Mouse (Mus musculus) liver, embryonic 12.5 days (tissue): ENCODE measurements around the gene Basp1. TPM values are rescaled to one million over a fixed set of nuclear protein-coding genes. Genes with fewer than 3 reads are reported as not detected.

Experiments used
- ATAC-seq: fragments of 200-750 bp; cut with Nextera tagmentation; 2 replicates; pipeline ENCODE4 v1.8.0; 2017; ENCODE audit warnings: moderate number of reproducible peaks, mild to moderate bottlenecking, moderate library complexity
- H3K27ac ChIP-seq: fragments of 300-500 bp; sonication (generic); 2 replicates; pipeline ENCODE4 v1.5.1; 2016; ENCODE audit warnings: mild to moderate bottlenecking
- H3K27me3 ChIP-seq: fragments of 300-500 bp; sonication (generic); replicated peaks from 2 replicates; pipeline ENCODE4 v1.6.1; 2016; ENCODE audit warnings: mild to moderate bottlenecking, moderate library complexity
- H3K36me3 ChIP-seq: fragments of 300-500 bp; sonication (generic); 2 replicates; pipeline ENCODE4 v1.6.1; 2016; ENCODE audit warnings: mild to moderate bottlenecking, moderate library complexity
- H3K4me1 ChIP-seq: fragments of 300-500 bp; sonication (generic); 2 replicates; pipeline ENCODE4 v1.6.1; 2016
- H3K4me2 ChIP-seq: fragments of 300-500 bp; sonication (generic); 2 replicates; pipeline ENCODE4 v1.6.1; 2016; ENCODE audit warnings: mild to moderate bottlenecking, moderate library complexity
- H3K4me3 ChIP-seq: fragments of 300-500 bp; sonication (generic); 2 replicates; pipeline ENCODE4 v1.5.1; 2016; ENCODE audit warnings: mild to moderate bottlenecking, moderate library complexity
- H3K9ac ChIP-seq: fragments of 300-500 bp; sonication (generic); 2 replicates; pipeline ENCODE4 v1.6.1; 2016; ENCODE audit warnings: mild to moderate bottlenecking, moderate library complexity
- H3K9me3 ChIP-seq: fragments of 300-500 bp; sonication (generic); replicated peaks from 2 replicates; pipeline ENCODE4 v1.6.1; 2016; ENCODE audit warnings: mild to moderate bottlenecking, moderate library complexity
- WGBS: fragments of 180-500 bp; shearing (Covaris S2); methylation state at CpG from one replicate; pipeline ENCODE4 v1.1.7; 2016; ENCODE audit not compliant: insufficient replicate concordance; 5-methylcytosine and 5-hydroxymethylcytosine counted together
- polyA plus RNA-seq: library from polyadenylated mRNA; unstranded; fragments of >200 nt; fragmentation: Nextera tagmentation; extraction: Ambion mirVana; gene quantifications from 2 replicates; pipeline ENCODE4 v1.2.1, GENCODE M21; 2016

Basp1 gene
- polyA plus RNA-seq, 1 experiment from 2014 or later, result 9.6 TPM

DNA sequence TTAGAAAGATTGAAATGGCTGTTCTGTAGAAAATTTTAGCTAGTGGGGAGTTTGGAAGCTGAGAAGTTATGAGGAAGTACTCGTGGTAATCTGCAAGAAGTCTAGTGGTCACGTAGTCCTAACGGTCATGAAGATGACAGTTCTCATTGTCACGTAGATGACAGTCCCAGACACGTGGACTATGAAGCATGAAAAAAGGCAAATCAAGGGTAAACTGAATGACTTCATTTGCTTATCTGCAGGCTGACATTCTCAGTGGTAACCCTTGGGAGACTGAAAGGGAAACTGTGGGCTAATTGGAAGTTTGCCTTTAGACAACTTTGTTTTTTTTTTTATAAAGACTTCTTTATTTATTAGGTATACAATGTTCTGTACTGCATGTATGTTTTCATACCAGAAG is 58.2 kb downstream of the Basp1 start:
- Histone ChIP-seq H3K27me3 (no peaks in the 10 kb centered on the region), H3K9me3 (no peaks in the 10 kb centered on the region), H3K27ac (no peak overlapping the region), H3K9ac (no peak overlapping the region), H3K4me1 (no peaks in the 10 kb centered on the region), H3K4me3 (no peak overlapping the region), H3K36me3 (no peaks in the 10 kb centered on the region), H3K4me2 (no peak overlapping the region)
- WGBS, result 30% methylated on average over 5 of the region's 5 CpGs
- ATAC-seq, result 0 out of 2 replicates have a peak, but pooled peaks have one; percentile 42

DNA sequence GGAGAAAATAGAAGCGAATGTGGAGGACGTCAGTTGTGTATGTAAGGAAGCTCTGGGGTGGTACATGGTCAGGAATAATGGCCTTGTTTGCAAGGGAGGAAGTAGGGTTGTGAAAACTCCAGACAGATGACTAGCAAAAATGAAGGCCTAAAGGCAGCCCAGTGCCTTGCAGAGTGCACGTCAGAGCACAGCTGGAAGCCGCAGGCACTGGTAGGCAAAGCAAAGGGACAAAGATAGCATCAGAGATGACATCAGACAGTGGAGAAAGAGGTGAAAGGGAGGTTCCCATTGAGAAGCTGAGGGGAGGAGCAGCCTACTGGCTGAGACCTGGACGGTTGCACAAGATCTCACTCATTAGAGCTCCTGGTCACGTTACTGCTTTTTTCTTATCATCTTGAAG is 58.8 kb downstream of the Basp1 start:
- no peaks in the 10 kb centered on the region for H3K9me3 ChIP-seq
- ATAC-seq, result peak; percentile 46; the same call in 1 of the 2 replicates
- WGBS, result 40% methylated on average over 6 of the region's 6 CpGs
- no peak overlapping the region for H3K27ac ChIP-seq
- no peak overlapping the region for H3K4me2 ChIP-seq
- no peaks in the 10 kb centered on the region for H3K27me3 ChIP-seq
- H3K4me1 ChIP-seq, result no peaks in the 10 kb centered on the region
- H3K4me3 ChIP-seq, result no peak overlapping the region
- H3K36me3 ChIP-seq, result no peaks in the 10 kb centered on the region
- no peak overlapping the region for H3K9ac ChIP-seq

DNA sequence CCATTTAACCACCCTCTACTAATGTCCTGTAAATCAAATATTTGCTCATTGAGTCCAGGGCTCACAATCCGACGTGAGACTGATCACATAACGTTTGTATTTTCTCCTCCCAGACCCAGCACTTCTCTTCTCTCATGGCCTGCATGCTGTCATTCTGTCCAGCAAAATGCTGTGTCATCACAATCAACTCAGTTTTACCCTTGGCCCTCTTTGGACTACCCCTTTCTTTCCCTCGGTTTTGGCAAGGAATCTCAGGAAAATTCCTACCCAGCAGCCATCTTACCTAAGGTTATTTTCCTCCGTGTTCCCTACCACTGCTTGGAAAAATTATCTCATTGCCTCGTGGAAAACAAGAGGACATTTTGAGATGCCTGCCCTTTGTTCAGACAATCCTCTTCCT is 60.1 kb downstream of the Basp1 start:
- no peaks in the 10 kb centered on the region for H3K4me1 ChIP-seq
- ATAC-seq, result no peak
- H3K27me3 ChIP-seq, result no peaks in the 10 kb centered on the region
- H3K4me2 ChIP-seq, result no peak overlapping the region
- H3K36me3 ChIP-seq, result no peaks in the 10 kb centered on the region
- H3K27ac ChIP-seq, result no peak overlapping the region
- H3K9me3 ChIP-seq, result no peaks in the 10 kb centered on the region
- 50% methylated on average over 6 of the region's 6 CpGs for WGBS
- H3K4me3 ChIP-seq, result no peak overlapping the region
- no peak overlapping the region for H3K9ac ChIP-seq

DNA sequence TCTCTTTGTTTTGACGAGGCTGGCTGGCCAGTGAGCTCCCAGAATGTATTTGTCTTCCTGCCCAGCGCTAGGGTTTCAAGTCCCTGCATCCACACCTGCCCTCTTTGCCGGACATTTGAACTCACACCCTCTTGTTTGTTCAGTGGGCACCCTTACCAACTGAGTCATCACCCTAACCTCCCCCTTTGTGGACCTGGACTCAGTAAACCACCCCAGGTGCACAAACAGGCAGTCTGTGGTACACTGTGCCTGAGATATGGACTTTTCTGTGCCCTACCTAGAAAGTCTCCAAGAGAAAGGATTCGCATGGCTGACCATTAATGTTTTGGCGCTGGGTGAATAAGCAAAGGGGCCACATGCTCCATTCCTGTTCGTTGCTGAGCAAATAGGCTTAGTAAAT is 70.3 kb downstream of the Basp1 start:
- H3K9ac ChIP-seq, result no peak overlapping the region
- no peak overlapping the region for H3K27ac ChIP-seq
- H3K4me3 ChIP-seq, result no peak overlapping the region
- H3K36me3 ChIP-seq, result no peaks in the 10 kb centered on the region
- 61% methylated on average over 6 of the region's 6 CpGs for WGBS
- no peaks in the 10 kb centered on the region for H3K4me1 ChIP-seq
- H3K4me2 ChIP-seq, result no peak overlapping the region
- no peaks in the 10 kb centered on the region for H3K9me3 ChIP-seq
- no peaks in the 10 kb centered on the region for H3K27me3 ChIP-seq
- no peak for ATAC-seq

DNA sequence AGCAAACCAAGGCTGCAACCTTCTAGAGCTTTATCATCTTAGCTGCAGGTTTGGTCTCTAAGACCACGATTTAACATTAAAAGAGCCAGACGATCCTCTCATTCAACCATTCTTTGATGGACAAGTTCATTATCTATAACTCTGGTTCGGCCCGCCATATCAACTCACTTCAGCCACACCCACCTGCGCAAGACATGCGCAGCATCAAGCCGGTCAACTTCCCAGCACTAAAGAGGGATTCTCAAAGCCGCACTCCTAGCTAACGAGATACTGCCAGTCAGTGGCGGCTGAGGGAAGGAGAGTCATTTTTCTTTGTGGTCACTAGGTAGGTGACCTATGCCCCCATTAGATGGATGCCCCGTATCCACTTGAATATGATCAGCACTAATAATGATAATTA is 78.3 kb downstream of the Basp1 start:
- Histone ChIP-seq H3K9ac (no peak overlapping the region), H3K36me3 (no peaks in the 10 kb centered on the region), H3K27ac (no peak overlapping the region), H3K4me3 (no peak overlapping the region), H3K4me2 (no peak overlapping the region), H3K27me3 (no peaks in the 10 kb centered on the region), H3K4me1 (no peaks in the 10 kb centered on the region), H3K9me3 (no peaks in the 10 kb centered on the region)
- WGBS, result 72% methylated on average over 11 of the region's 11 CpGs
- ATAC-seq, result no peak

DNA sequence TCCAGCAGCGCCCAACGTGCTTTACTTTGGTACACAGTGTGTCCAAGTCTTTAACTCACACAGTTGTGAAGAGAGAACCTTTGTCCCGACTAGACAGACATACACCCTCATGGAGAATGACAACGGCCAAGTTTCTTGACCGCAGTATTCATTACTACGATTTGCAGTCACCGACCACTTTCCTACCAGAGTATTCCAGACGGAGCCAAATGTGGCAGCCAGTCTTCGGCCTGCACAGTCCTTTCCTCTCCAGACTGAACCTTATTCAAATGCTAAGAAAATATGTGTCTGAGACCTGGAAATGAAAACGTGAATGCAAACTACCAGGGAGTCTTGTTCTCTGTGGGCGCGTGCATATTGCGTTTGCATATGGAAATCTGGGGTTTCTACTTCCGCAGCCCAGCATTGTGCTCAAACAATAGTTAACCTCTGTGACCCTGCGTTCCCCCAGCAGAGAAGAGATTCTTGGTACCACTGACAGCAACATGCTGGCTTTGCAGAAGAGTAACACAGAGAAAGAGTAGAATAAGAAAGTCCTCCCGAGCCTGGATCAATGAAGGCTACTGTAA is 81.6 kb downstream of the Basp1 start:
- Histone ChIP-seq H3K4me2 (no peak overlapping the region), H3K4me3 (no peak overlapping the region), H3K4me1 (no peaks in the 10 kb centered on the region), H3K27me3 (no peaks in the 10 kb centered on the region), H3K27ac (no peak overlapping the region), H3K9ac (no peak overlapping the region), H3K9me3 (no peaks in the 10 kb centered on the region), H3K36me3 (no peaks in the 10 kb centered on the region)
- 63% methylated on average over 16 of the region's 16 CpGs for WGBS
- ATAC-seq, result no peak

DNA sequence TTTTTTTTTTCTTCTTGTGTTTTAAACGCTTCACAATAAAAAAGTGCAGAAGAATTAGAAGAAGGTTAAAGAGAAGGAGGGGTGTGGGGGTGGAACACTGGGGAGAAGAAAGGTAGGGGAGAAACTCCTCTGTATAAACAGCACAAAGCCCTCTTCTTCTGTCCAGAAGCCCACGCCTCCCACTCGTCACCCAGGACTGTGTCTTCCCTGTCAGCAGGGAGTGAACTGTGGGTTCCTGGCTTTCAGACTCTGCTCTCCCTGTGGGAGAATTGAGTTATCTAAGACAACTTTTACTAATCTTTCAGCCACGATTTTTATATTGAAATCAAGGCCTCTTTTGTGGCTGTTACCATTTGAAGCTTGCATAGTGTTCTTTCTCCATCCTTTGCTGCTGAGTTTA is 82.6 kb downstream of the Basp1 start:
- no peak overlapping the region for H3K4me2 ChIP-seq
- H3K9ac ChIP-seq, result no peak overlapping the region
- WGBS, result 55% methylated on average over 4 of the region's 4 CpGs
- H3K27me3 ChIP-seq, result no peaks in the 10 kb centered on the region
- H3K36me3 ChIP-seq, result no peaks in the 10 kb centered on the region
- no peak for ATAC-seq
- no peaks in the 10 kb centered on the region for H3K9me3 ChIP-seq
- no peaks in the 10 kb centered on the region for H3K4me1 ChIP-seq
- no peak overlapping the region for H3K27ac ChIP-seq
- no peak overlapping the region for H3K4me3 ChIP-seq

DNA sequence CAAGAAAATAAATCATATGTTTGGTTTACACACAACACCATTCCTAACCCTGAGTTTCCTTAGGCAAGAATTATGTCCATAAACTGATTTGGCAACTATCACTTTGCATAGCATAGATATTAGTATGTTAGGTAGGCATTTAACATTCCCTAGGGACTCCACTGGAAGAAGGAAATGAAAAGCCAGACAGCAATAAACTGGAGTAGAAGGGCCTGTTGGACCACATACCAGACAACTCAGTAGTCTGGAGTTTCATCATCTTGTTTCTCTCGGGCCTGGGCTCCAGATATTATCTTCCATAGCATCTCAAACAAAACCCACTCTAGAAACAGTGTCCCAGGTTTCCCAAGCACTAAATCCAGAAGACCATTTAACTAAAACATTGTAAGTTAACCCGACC is 91.0 kb downstream of the Basp1 start:
- 47% methylated on average over 2 of the region's 2 CpGs for WGBS
- Histone ChIP-seq H3K9ac (no peak overlapping the region), H3K36me3 (no peaks in the 10 kb centered on the region), H3K4me3 (no peak overlapping the region), H3K27ac (no peak overlapping the region), H3K9me3 (no peaks in the 10 kb centered on the region), H3K4me2 (no peak overlapping the region), H3K4me1 (no peaks in the 10 kb centered on the region), H3K27me3 (no peaks in the 10 kb centered on the region)
- no peak for ATAC-seq

DNA sequence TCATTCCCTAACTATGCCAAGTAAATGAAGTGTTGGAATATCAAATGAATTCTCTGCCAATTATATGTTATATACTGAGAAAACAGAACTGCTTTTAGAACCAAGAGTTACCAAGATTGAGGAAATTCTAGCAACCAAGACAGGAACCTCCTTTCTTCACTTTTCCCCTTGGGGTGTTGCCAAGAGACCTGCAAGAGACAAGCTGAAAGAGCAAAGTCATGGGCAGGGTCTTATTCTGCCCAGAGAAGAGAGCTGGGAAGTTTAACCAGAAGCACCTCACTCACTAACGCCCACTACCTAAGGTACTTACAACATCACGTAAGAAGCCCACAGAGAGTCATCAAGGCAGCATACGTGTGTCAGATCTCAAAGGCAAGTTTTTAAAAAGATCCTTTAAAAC is 91.5 kb downstream of the Basp1 start:
- H3K4me1 ChIP-seq, result no peaks in the 10 kb centered on the region
- 55% methylated on average over 3 of the region's 3 CpGs for WGBS
- H3K9me3 ChIP-seq, result no peaks in the 10 kb centered on the region
- no peaks in the 10 kb centered on the region for H3K27me3 ChIP-seq
- H3K36me3 ChIP-seq, result no peaks in the 10 kb centered on the region
- no peak overlapping the region for H3K27ac ChIP-seq
- no peak overlapping the region for H3K9ac ChIP-seq
- H3K4me2 ChIP-seq, result no peak overlapping the region
- ATAC-seq, result no peak
- H3K4me3 ChIP-seq, result no peak overlapping the region

DNA sequence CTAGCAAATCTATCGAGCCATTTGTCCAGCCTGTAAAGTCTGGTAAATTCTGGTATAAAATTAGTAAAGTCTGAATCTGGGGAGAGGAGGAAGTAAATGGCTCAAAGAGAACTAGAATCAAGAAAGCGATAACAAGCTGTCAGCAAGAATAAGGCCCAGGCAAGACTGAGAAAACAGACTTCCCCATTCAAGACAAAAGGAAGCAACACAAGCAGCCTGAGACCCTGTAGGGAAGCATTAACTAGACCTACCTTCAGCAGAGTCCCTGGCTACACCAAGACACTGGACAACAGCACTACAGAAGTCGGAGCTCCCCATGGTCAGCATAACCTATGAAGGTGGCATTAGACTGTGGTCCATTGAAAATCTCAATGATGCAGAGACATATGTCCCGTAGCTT is 91.9 kb downstream of the Basp1 start:
- Histone ChIP-seq H3K9me3 (no peaks in the 10 kb centered on the region), H3K4me2 (no peak overlapping the region), H3K4me3 (no peak overlapping the region), H3K9ac (no peak overlapping the region), H3K36me3 (no peaks in the 10 kb centered on the region), H3K4me1 (no peaks in the 10 kb centered on the region), H3K27ac (no peak overlapping the region), H3K27me3 (no peaks in the 10 kb centered on the region)
- no peak for ATAC-seq
- WGBS, result 54% methylated on average over 4 of the region's 4 CpGs

DNA sequence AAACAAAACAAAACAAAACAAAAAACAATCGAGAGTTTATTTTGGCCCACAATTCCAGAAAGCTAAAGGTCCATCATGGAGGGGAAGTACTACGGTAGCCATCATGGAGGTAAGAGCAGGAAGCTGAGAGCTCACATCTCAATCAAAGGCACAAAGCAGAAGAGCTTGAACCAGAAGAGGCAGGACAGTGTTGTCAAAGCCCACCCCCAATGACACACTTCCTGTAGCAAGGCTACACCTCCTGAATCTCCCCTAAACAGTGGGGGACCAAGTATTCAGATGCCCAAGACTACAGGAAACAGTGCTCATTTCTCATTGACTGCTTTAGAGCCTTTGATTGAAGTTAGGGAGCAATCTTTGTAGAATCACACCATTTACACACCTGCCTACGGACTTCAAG is 99.1 kb downstream of the Basp1 start:
- no peak overlapping the region for H3K27ac ChIP-seq
- no peaks in the 10 kb centered on the region for H3K9me3 ChIP-seq
- H3K4me2 ChIP-seq, result no peak overlapping the region
- 64% methylated on average over 3 of the region's 3 CpGs for WGBS
- ATAC-seq, result no peak
- no peaks in the 10 kb centered on the region for H3K27me3 ChIP-seq
- H3K36me3 ChIP-seq, result no peaks in the 10 kb centered on the region
- H3K9ac ChIP-seq, result no peak overlapping the region
- H3K4me3 ChIP-seq, result no peak overlapping the region
- H3K4me1 ChIP-seq, result no peaks in the 10 kb centered on the region
